Mouse (Mus musculus) hematopoietic stem cell, adult 5-6 weeks (primary cell): ENCODE results near the gene Lbx2. TPM values are rescaled to one million over a fixed set of nuclear protein-coding genes. Genes with fewer than 3 reads are reported as not detected.

Experiments used
- total RNA-seq: library from RNA; stranded (forward); fragments of 172-1452, 232-1000 nt; gene quantifications from 2 replicates; pipeline ENCODE4 v1.2.3, GENCODE M21; 2017

Gene Lbx2
- total RNA-seq, 1 experiment from 2014 or later, result not detected

Other genes starting within 250 kb of the Lbx2 start
- 0.13 and 0.55 TPM in 2 replicates for gene Sema4f, start 146.6 kb upstream of the Lbx2 start, total RNA-seq
- gene M1ap, start 139.5 kb upstream of the Lbx2 start, total RNA-seq, result 1.2 and 2.6 TPM in 2 replicates
- 22.9 and 39.6 TPM in 2 replicates for gene Dok1, start 52.9 kb upstream of the Lbx2 start, total RNA-seq
- 1.3 and 2.2 TPM in 2 replicates for gene Loxl3, start 52.2 kb upstream of the Lbx2 start, total RNA-seq
- gene Aup1, start 31.8 kb upstream of the Lbx2 start, total RNA-seq, result 114 and 124 TPM in 2 replicates
- gene Htra2, start 31.1 kb upstream of the Lbx2 start, total RNA-seq, result 42.7 and 43.3 TPM in 2 replicates
- 0.13 and 0.25 TPM in 2 replicates for gene Dqx1, start 28.5 kb upstream of the Lbx2 start, total RNA-seq
- gene Tlx2, start 16.1 kb upstream of the Lbx2 start, total RNA-seq, result not detected in 2 replicates
- 24.2 and 24.6 TPM in 2 replicates for gene Pcgf1, start 8.5 kb upstream of the Lbx2 start, total RNA-seq
- gene Ccdc142, start 15.2 kb downstream of the Lbx2 start, total RNA-seq, result 0.45 and 2.3 TPM in 2 replicates
- gene Gm42688, start 15.2 kb downstream of the Lbx2 start, total RNA-seq, result 2.4 and 4.1 TPM in 2 replicates
- 8.4 and 19.3 TPM in 2 replicates for gene Mrpl53, start 22.7 kb downstream of the Lbx2 start, total RNA-seq
- 57.8 and 60.4 TPM in 2 replicates for gene Mogs, start 29.1 kb downstream of the Lbx2 start, total RNA-seq
- 148 and 226 TPM in 2 replicates for gene Wbp1, start 35.2 kb downstream of the Lbx2 start, total RNA-seq
- 31.1 and 42.3 TPM in 2 replicates for gene Ino80b, start 39.1 kb downstream of the Lbx2 start, total RNA-seq
- gene Rtkn, start 49.1 kb downstream of the Lbx2 start, total RNA-seq, result 7.1 and 12.4 TPM in 2 replicates
- 0.20 and 0.31 TPM in 2 replicates for gene Wdr54, start 70.0 kb downstream of the Lbx2 start, total RNA-seq
- 0.35 TPM in 1 of 2 replicates, not detected in the other for gene 1700003E16Rik, start 70.0 kb downstream of the Lbx2 start, total RNA-seq
- 50.5 and 70.9 TPM in 2 replicates for gene Dctn1, start 79.6 kb downstream of the Lbx2 start, total RNA-seq
- not detected in 2 replicates for gene Slc4a5, start 133.5 kb downstream of the Lbx2 start, total RNA-seq
- gene Mthfd2, start 239.5 kb downstream of the Lbx2 start, total RNA-seq, result 11.4 and 11.9 TPM in 2 replicates
- 136 and 163 TPM in 2 replicates for gene Mob1a, start 239.6 kb downstream of the Lbx2 start, total RNA-seq